Mouse (Mus musculus) stomach, embryonic 14.5 days (tissue): Measurements from ENCODE around the gene Zbed6. TPM values are rescaled to one million over a fixed set of nuclear protein-coding genes. Genes with fewer than 3 reads are reported as not detected.

Experiments used
- ATAC-seq: fragments of 200-750 bp; cut with Nextera tagmentation; 2 replicates; pipeline ENCODE4 v1.8.0; 2017; ENCODE audit warnings: low read depth, moderate TSS enrichment; ENCODE audit not compliant: insufficient number of reproducible peaks, insufficient read depth, low FRiP score
- H3K27ac ChIP-seq: fragments of 300-500 bp; sonication (generic); 2 replicates; pipeline ENCODE4 v1.5.1; 2014; ENCODE audit warnings: mild to moderate bottlenecking, low read length, moderate library complexity, mixed read lengths
- H3K27me3 ChIP-seq: fragments of 300-500 bp; sonication (generic); 2 replicates; pipeline ENCODE4 v1.6.1; 2014; ENCODE audit warnings: low read length, control low read depth, mixed read lengths; ENCODE audit not compliant: control insufficient read depth, insufficient read depth
- H3K36me3 ChIP-seq: fragments of 300-500 bp; sonication (generic); 2 replicates; pipeline ENCODE4 v1.6.1; 2014; ENCODE audit warnings: mild to moderate bottlenecking, control low read depth, low read length, moderate library complexity, mixed read lengths; ENCODE audit not compliant: control insufficient read depth, insufficient read depth
- H3K4me1 ChIP-seq: fragments of 300-500 bp; sonication (generic); 2 replicates; pipeline ENCODE4 v1.6.1; 2014; ENCODE audit warnings: low read length, control low read depth, mixed read lengths; ENCODE audit not compliant: control insufficient read depth, insufficient read depth
- H3K4me2 ChIP-seq: fragments of 300-500 bp; sonication (generic); replicated peaks from 2 replicates; pipeline ENCODE4 v1.6.1; 2014; ENCODE audit warnings: low read depth, low read length, control low read depth
- H3K4me3 ChIP-seq: fragments of 300-500 bp; sonication (generic); 2 replicates; pipeline ENCODE4 v1.5.1; 2014; ENCODE audit warnings: low read depth, low read length, control low read depth
- H3K9ac ChIP-seq: fragments of 300-500 bp; sonication (generic); replicated peaks from 2 replicates; pipeline ENCODE4 v1.6.1; 2014; ENCODE audit warnings: low read depth, mild to moderate bottlenecking, control low read depth, low read length, moderate library complexity, mixed read lengths
- H3K9me3 ChIP-seq: fragments of 300-500 bp; sonication (generic); 2 replicates; pipeline ENCODE4 v1.6.1; 2016; ENCODE audit warnings: low read depth, low read length, control low read depth; ENCODE audit not compliant: control insufficient read depth
- WGBS: fragments of 180-500 bp; shearing (Covaris S2); extraction: QIAGEN DNeasy Blood & Tissue Kit; methylation state at CpG from one replicate; pipeline ENCODE4 v1.1.7; 2014; 5-methylcytosine and 5-hydroxymethylcytosine counted together
- polyA plus RNA-seq: library from polyadenylated mRNA; unstranded; fragments of >200 nt; fragmentation: Nextera tagmentation; extraction: Ambion mirVana; gene quantifications from 2 replicates; pipeline ENCODE4 v1.2.1, GENCODE M21; 2014

Gene Zbed6
- polyA plus RNA-seq, 1 experiment from 2014 or later = not detected

DNA sequence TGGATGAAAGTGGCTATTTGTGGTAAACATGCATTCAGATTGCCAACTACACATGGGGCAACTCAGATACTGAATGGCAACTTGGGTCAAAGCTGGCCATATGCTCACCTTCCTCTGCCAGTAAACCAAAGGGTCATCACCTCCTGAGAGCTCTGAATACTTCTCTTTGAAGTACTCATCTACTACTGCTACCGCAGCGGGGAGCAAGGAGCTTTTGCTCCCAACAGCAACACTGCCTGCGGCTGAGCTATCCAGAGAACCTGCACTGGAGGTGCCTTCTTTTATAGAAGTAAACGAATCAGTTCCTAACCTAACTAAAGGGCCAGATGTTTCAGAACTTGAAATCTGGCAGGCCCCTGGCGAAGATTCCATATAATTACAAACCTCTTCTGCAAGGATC is 3.9 kb downstream of the Zbed6 start:
- Histone ChIP-seq H3K36me3 (peaks cover 36% of the 10 kb centered on the region), H3K27ac (no peak overlapping the region), H3K9me3 (no peaks in the 10 kb centered on the region), H3K4me2 (0 out of 2 replicates have a peak overlapping the region, but pooled peaks have one; percentile 11), H3K4me1 (peaks cover 31% of the 10 kb centered on the region), H3K9ac (no peak overlapping the region), H3K27me3 (no peaks in the 10 kb centered on the region), H3K4me3 (no peak overlapping the region)
- ATAC-seq = no peak
- 44% methylated on average over 5 of the region's 5 CpGs for WGBS

- no peak for ATAC-seq
- Histone ChIP-seq H3K27ac (no peak overlapping the region), H3K4me1 (peaks cover 12% of the 10 kb centered on the region; the same call in 1 of the 2 replicates), H3K4me2 (no peak overlapping the region), H3K36me3 (peaks cover 35% of the 10 kb centered on the region), H3K9ac (no peak overlapping the region), H3K4me3 (no peak overlapping the region), H3K9me3 (no peaks in the 10 kb centered on the region), H3K27me3 (no peaks in the 10 kb centered on the region)
- WGBS = 92% methylated on average over 1 of the region's 1 CpGs
Measured at GRCm38 (mm10) chr1:133653033-133653432, 7.7 kb downstream of the Zbed6 start.

- Histone ChIP-seq H3K4me1 (no peaks in the 10 kb centered on the region), H3K27ac (no peak overlapping the region), H3K36me3 (peaks cover 45% of the 10 kb centered on the region), H3K27me3 (no peaks in the 10 kb centered on the region), H3K9me3 (no peaks in the 10 kb centered on the region), H3K4me2 (no peak overlapping the region), H3K4me3 (no peak overlapping the region), H3K9ac (no peak overlapping the region)
- ATAC-seq = no peak
- WGBS = 93% methylated on average over 7 of the region's 7 CpGs
Measured at GRCm38 (mm10) chr1:133650288-133651055, 10.2 kb downstream of the Zbed6 start.

- WGBS = 92% methylated on average over 5 of the region's 5 CpGs
- Histone ChIP-seq H3K36me3 (peaks cover 72% of the 10 kb centered on the region), H3K9me3 (no peaks in the 10 kb centered on the region), H3K4me3 (no peak overlapping the region), H3K4me2 (no peak overlapping the region), H3K27ac (no peak overlapping the region), H3K9ac (no peak overlapping the region), H3K27me3 (no peaks in the 10 kb centered on the region), H3K4me1 (no peaks in the 10 kb centered on the region)
- ATAC-seq = no peak
Measured at GRCm38 (mm10) chr1:133645652-133646051, 15.0 kb downstream of the Zbed6 start.

- no peak for ATAC-seq
Measured at GRCm38 (mm10) chr1:133641163-133641562, 19.5 kb downstream of the Zbed6 start.

GRCm38 (mm10) chr1:133638517-133638916 is 22.2 kb downstream of the Zbed6 start:
- H3K4me2 ChIP-seq = no peak overlapping the region
- H3K4me1 ChIP-seq = no peaks in the 10 kb centered on the region
- WGBS = 88% methylated on average over 6 of the region's 6 CpGs
- no peak overlapping the region for H3K4me3 ChIP-seq
- H3K27me3 ChIP-seq = no peaks in the 10 kb centered on the region
- H3K27ac ChIP-seq = no peak overlapping the region
- no peaks in the 10 kb centered on the region for H3K9me3 ChIP-seq
- ATAC-seq = no peak
- H3K9ac ChIP-seq = no peak overlapping the region
- peaks cover 95% of the 10 kb centered on the region for H3K36me3 ChIP-seq

More at GRCm38 (mm10) chr1:133641163-133641562, 19.5 kb downstream of the Zbed6 start:
- H3K4me3 ChIP-seq = no peak overlapping the region
- H3K9me3 ChIP-seq = no peaks in the 10 kb centered on the region
- no peaks in the 10 kb centered on the region for H3K4me1 ChIP-seq
- 92% methylated on average over 2 of the region's 2 CpGs for WGBS
- no peak overlapping the region for H3K9ac ChIP-seq
- no peak overlapping the region for H3K27ac ChIP-seq
- H3K36me3 ChIP-seq = peaks cover 95% of the 10 kb centered on the region
- no peaks in the 10 kb centered on the region for H3K27me3 ChIP-seq
- no peak overlapping the region for H3K4me2 ChIP-seq

DNA sequence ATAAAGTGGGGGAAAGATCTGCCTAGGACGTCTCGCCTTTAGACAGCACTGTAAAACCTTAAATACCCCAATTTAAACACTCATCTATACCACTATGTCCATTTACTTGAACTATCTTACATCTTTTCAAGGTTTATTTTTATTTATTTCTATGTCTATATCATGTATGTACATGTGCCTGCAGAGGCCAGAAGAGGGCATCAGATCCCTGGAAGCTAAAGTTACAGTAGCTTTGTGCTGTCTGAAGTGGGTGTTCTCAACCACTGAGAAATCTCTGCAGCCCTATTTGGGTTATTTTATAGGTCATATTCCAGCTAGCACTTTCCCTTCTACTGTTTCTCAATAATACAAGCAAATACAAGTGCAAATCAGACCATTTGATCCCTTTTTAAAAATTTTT is 28.5 kb downstream of the Zbed6 start:
- H3K4me1 ChIP-seq = no peaks in the 10 kb centered on the region
- H3K4me3 ChIP-seq = no peak overlapping the region
- H3K27me3 ChIP-seq = no peaks in the 10 kb centered on the region
- H3K4me2 ChIP-seq = no peak overlapping the region
- no peak for ATAC-seq
- WGBS = 84% methylated on average over 2 of the region's 2 CpGs
- peaks cover 84% of the 10 kb centered on the region for H3K36me3 ChIP-seq
- no peak overlapping the region for H3K9ac ChIP-seq
- H3K27ac ChIP-seq = no peak overlapping the region
- H3K9me3 ChIP-seq = no peaks in the 10 kb centered on the region

DNA sequence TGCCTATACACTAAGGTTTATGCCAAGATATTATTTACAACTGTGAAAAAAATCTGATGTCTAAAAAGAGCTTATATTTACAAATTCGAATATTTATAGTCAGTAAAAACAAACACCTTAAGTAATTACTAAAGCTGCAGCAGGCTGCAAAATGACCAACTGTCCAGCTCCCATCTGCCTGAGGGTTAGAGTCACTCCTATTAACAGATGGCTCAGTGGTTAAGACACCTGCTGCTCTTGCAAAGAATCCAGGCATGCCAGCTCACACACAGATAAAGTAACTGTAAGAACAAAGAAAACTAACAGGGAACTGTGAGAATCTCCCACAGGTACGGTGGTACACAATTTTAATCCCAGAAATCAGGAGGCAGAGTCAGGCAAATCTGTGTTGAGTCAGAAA is 35.6 kb downstream of the Zbed6 start:
- Histone ChIP-seq H3K27me3 (no peaks in the 10 kb centered on the region), H3K9me3 (no peaks in the 10 kb centered on the region), H3K36me3 (peaks cover 73% of the 10 kb centered on the region), H3K4me2 (no peak overlapping the region), H3K27ac (no peak overlapping the region), H3K4me1 (no peaks in the 10 kb centered on the region), H3K4me3 (no peak overlapping the region), H3K9ac (no peak overlapping the region)
- 75% methylated on average over 2 of the region's 2 CpGs for WGBS
- ATAC-seq = no peak

GRCm38 (mm10) chr1:133618311-133618710 is 42.4 kb downstream of the Zbed6 start:
- H3K9ac ChIP-seq = no peak overlapping the region
- H3K27me3 ChIP-seq = no peaks in the 10 kb centered on the region
- H3K4me1 ChIP-seq = no peaks in the 10 kb centered on the region
- H3K9me3 ChIP-seq = no peaks in the 10 kb centered on the region
- no peak for ATAC-seq
- H3K27ac ChIP-seq = no peak overlapping the region
- H3K4me3 ChIP-seq = no peak overlapping the region
- H3K4me2 ChIP-seq = no peak overlapping the region
- peaks cover 47% of the 10 kb centered on the region for H3K36me3 ChIP-seq
- WGBS = 71% methylated on average over 8 of the region's 8 CpGs
